Mouse (Mus musculus) cortical plate, adult 2 months (tissue): ENCODE measurements at regions not wholly inside any gene's neighbourhood (a gene's known extent, or its start where the extent isn't known, plus 50 kb on each side); places are given as distances from the start of the nearest gene placed in this dataset.
"Not testable (repeated sequence)": the region's sequence is repeated elsewhere in the genome, so short reads cannot be mapped to it uniquely, and the experiment has no call there.

Source experiments
- CTCF ChIP-seq: fragments of 200-500 bp; IDR thresholded peaks from 2 replicates; pipeline ENCODE4 v1.5.1; 2011; ENCODE audit warnings: mild to moderate bottlenecking, control low read depth, low read length; ENCODE audit not compliant: insufficient read depth; ENCODE audit errors: extremely low read depth
- POLR2A ChIP-seq: fragments of 200-500 bp; IDR thresholded peaks from 2 replicates; pipeline ENCODE4 v1.6.1; 2011; ENCODE audit warnings: mild to moderate bottlenecking, low read length, control low read depth; ENCODE audit not compliant: insufficient read depth; ENCODE audit errors: extremely low read depth

GRCm38 (mm10) chr13:18485785-18486184 is 88.3 kb upstream of the Pou6f2 start:
- not testable (repeated sequence) for TF ChIP-seq POLR2A, CTCF
